Mouse (Mus musculus): ENCODE results near the gene Rufy3.

Gene Rufy3

DNA sequence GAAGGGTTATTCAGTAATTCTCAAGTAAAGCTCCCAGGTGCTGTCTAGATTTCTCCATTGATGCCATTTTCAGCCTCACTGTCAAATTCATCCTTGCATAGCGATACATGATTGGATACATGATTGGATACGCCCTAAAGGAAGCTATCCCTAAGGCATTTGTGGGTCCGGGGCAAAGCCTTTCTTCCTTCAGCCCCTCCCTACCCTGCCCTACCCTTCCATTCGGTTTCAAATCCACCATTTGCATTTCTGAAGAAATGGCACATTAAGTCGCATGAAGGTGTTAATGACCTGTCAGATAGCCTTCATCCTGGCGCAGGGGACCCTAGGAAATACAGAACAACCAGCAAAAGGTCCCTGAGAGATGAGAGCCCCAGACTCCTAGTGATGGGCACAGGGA lies 120.5 kb downstream of the Rufy3 start:
- DNase-seq (ENCODE audit: inconsistent ontology term): no peak

DNA sequence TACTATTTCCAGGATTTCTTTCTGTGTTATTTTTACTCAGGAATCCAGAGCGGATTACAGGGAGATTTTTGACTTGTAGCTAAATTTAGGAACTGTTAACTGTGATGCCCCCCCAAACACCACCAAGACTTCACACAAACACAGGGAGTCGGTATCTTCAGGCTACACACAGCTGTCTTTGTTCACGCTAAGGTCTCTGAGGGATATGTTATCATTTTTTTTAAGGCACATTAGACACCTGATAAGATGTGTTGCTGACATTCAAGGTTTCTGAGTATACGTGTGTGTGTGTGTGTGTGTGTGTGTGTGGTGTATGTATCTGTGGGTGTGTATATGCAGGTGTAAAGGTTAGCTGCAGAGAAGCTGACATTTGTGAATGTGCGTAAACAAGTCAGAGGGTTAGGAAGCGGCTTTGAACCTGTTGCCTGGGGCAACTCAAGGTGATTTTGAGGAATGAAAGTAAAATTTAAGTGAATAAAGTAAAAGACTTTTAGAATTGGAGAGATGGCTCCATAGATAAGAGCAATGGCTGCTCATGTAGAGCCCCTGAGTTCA lies 121.0 kb downstream of the Rufy3 start:
- DNase-seq (ENCODE audit: inconsistent ontology term): no peak

DNA sequence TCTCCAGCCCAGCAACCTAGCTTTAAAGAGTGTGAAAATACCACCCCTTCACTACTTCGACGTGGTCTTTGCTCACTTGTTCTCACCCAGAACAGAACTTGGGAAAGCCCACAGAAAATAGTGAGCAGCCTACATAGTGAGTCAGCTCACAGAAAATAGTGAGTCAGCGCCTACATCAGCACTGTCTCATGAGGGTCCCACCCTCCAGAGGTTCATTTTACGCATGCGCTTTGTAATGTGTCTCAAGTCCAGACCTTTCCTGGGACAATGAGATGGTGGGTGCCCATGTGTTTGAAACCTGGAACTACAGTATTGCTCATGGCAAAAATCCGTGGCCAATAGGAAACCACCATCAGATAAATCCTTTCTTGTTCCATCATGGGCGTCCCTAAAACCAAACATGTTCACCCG lies 123.2 kb downstream of the Rufy3 start:
- DNase-seq (ENCODE audit: inconsistent ontology term): no peak

DNA sequence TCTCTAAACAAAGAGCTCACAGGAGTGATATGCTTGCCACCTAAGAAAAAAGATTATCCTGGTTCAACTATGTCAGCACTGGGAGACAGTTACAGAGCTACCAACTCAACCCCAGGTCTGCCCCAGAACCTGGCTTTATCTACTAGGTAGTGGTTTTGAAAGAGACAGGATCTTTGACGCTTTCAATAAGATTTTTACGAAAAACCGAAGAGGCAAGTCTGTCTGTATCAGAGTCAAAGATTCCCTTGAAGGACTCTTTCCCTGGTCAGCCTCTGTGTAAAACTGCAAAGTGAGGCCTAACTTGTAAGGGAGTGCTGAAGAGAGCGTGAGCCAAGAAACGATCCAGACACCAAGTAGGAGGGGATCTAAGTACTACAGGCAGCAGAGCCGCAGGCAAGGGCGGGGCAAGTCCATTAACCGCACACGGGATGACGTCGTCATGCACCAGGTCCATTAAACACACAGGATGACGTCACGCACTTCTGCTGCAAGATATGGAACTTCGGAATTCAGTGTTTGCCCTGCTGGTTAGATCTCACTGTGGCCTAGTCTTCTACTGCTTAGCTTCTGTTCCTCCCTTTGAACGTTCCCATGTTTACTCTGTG lies 123.8 kb downstream of the Rufy3 start:
- no peak for DNase-seq (ENCODE audit: inconsistent ontology term)

DNA sequence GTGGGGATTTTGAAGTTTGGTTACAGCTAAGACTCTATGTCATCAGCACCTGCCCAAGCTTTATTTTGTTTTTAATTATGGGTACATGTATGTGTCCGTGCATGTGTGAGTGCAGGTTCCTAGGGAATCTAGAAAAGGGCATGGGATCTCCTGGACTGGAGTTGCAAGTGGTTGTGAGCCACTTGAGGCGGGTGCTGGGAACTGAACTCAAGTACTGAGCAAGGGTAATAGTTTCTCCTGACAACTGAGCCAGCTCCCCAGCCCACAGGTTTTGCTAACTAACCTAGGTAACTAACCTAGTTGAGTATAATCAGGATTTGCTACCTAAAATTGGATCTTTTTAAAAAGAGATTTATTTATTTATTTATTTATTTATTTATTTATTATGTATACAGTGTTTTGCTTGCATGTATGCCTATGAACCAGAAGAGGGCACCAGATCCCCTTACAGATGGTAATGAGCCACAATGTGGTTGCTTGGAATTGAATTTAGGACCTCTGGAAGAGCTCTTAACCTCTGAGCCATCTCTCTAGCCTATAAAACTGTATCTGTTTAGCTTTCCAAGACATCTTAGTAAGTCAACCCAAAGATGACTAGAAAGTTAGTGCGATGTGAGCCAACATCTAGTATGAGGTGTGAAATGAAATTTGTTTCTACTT lies 124.6 kb downstream of the Rufy3 start:
- peak; percentile 41 for DNase-seq (ENCODE audit: inconsistent ontology term)

DNA sequence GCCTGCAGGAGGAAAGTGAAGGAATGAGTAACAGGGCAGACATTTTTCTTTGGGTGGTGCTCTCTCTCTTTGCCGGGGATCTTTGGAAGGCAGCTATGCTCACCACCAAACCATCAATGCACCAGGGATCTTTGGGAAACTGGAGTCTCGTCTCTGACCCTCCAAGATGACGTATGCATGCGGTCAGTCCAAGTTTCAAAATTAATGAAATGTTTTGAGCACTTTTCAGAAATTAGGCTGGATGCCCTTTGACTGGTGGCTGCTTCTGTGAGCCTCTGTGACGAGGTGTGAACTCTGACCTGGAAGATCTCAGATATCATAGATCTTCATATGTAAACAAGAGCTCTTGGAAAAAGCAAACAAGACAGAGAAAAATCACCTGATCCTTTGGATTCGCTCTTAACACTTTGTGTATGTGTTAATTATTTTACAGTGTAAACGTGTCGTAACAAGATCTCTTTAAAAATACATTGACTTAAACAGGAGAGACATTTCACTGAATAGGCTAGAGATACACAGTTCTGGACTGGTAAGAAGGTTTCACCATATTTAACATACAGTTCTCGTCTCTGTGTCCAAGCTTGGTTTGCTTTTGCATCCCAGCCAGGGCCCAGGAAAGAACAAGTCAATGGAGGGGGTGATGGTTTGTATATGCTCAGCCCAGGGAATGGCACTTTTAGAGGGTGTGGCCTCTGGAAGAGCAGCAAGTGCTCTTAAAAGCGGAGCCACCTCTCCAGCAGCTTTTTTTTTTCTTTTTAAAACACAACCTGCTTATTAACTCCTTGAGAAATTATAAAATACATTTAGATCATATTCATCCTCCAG lies 126.1 kb downstream of the Rufy3 start:
- no peak for DNase-seq (ENCODE audit: inconsistent ontology term)

DNA sequence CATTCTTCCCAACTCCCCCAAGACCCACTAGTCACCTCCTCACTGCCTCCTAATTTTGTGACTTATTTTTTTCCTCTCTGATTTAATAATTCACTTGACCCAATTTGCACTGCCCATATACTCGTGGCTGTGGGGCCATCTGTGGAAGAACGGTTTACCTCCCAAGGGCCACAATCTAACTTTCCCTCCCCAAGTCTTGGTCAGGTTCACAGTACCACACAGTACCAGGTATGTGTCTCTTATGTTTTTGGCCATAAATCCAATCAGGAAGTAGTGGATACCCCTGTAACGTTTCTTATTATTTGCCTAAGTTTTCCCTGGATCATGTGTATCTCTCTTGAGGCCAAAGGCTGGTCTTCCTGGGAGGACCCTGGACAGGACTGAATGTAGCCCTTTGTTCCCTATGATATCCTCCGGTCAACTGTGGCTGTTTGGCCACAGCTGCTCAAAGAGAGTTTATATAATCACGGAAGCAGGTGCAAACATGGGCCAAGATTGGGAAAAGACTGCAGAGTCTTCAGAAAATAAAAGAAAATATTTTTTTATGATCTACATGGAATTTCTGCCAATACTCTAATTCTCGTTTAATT lies 126.8 kb downstream of the Rufy3 start:
- no peak for DNase-seq (ENCODE audit: inconsistent ontology term)

DNA sequence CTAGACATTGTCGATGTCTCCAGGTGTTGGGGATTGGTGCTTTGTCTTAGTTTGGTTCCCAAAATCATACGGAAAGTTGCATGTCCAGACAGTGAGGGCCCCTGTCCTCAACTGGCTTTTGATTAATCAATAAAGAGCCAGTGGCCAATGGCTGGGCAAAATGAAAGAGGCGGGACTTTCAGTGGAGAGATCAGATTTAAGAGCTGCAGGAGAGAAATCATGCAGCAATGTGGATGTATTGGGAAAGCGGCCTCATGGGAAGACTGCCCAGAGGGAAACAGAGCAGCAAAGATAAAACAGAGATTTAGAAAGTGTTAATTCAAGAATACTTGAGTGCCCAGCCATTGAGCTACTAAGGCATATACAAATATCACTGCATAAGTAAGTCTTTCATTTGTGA lies 127.7 kb downstream of the Rufy3 start:
- no peak for DNase-seq (ENCODE audit: inconsistent ontology term)

DNA sequence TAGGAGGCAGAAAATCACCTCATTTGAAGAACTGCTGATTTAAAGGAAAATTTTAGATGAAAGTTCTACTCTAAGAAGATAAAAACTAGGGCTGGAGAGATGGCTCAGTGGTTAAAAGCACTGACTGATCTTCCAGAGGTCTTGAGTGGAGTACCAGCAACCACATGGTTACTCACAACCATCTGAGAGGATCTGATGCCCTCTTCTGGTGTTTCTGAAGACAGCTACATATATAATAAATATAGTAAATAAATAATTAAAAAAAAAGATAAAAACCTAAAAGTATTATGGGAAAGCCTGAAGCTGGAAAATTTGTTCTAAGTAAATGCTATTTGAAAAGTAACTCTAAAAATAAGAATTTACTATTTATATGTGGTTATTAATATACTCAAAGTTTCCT lies 128.2 kb downstream of the Rufy3 start:
- no peak for DNase-seq (ENCODE audit: inconsistent ontology term)

DNA sequence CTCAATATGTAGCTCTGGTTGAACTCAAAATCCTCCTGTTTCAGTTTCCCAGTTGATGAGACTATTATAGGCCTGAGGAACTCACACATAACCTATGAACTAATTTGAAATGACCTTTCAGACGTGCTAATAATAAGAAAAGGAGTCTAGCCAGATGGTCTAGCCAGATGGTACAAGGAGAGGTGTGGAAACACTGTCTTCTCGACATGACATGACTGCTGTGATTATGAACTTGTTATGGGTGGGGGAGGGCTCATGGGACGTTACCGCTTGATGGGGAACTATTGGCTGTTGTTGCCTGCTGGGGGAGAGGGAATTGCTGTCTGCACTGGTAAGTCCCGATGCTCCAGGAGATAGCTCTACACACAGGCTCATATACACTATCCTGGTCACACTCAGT lies 132.5 kb downstream of the Rufy3 start:
- no peak for DNase-seq (ENCODE audit: inconsistent ontology term)

DNA sequence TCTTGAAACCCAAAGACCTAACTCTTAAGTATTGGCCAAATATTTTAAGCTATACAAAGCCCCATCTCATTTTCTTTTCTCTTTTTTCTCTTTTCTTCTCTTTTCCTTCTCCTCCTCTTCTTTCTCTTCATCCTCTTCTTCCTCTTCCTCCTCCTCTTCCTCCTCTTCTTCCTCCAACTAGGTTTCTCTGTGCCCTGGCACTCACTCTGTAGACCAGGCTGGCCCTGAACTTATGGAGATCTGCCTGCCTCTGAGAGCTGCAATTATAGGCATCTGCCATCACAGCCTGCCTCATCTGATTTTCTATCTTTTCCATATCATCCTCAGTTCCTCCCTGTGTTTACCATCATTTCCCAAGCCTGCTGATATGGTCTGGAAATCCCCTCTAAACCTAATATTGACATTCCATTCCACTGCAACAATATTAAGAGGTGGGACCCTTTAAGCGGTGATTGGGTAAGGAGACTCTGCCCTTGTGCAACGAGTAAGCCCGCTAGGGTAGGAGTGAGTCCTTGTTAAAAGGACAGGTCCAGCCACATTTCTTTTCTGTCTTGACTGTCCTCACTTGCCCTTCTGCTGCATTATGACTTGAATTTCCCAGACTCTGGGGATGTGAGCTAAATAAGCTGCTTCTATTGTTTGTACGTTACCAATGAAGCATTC lies 134.5 kb downstream of the Rufy3 start:
- no peak for DNase-seq (ENCODE audit: inconsistent ontology term)
